Mouse (Mus musculus) embryonic facial prominence, embryonic 11.5 days (tissue): ENCODE data around the gene Olfr1261. TPM values are rescaled to one million over a fixed set of nuclear protein-coding genes. Genes with fewer than 3 reads are reported as not detected.

Source experiments
- ATAC-seq: fragments of 200-750 bp; cut with Nextera tagmentation; replicated peaks from 2 replicates; pipeline ENCODE4 v1.8.0; 2017; ENCODE audit warnings: low read depth; ENCODE audit not compliant: insufficient number of reproducible peaks, low FRiP score, low TSS enrichment
- DNase-seq: peaks from one replicate; pipeline ENCODE4 v3.0.0-alpha.2; 2015; ENCODE audit warnings: low spot score
- H3K27ac ChIP-seq: fragments of 300-500 bp; sonication (generic); replicated peaks from 2 replicates; pipeline ENCODE4 v1.5.1; 2014; ENCODE audit warnings: mild to moderate bottlenecking, low read depth, low read length, control low read depth
- H3K27me3 ChIP-seq: fragments of 300-500 bp; sonication (generic); 2 replicates; pipeline ENCODE4 v1.6.1; 2014; ENCODE audit warnings: mild to moderate bottlenecking, low read length, moderate library complexity, mixed read lengths; ENCODE audit not compliant: control insufficient read depth, insufficient read depth
- H3K36me3 ChIP-seq: fragments of 300-500 bp; sonication (generic); replicated peaks from 2 replicates; pipeline ENCODE4 v1.6.1; 2014; ENCODE audit warnings: low read depth, mild to moderate bottlenecking, low read length, moderate library complexity, mixed read lengths; ENCODE audit not compliant: control insufficient read depth, insufficient read depth
- H3K4me1 ChIP-seq: fragments of 300-500 bp; sonication (generic); 2 replicates; pipeline ENCODE4 v1.6.1; 2014; ENCODE audit warnings: low read length, mixed read lengths; ENCODE audit not compliant: control insufficient read depth, insufficient read depth
- H3K4me2 ChIP-seq: fragments of 300-500 bp; sonication (generic); 2 replicates; pipeline ENCODE4 v1.6.1; 2014; ENCODE audit warnings: low read depth, mild to moderate bottlenecking, control low read depth, low read length, moderate library complexity
- H3K4me3 ChIP-seq: fragments of 300-500 bp; sonication (generic); 2 replicates; pipeline ENCODE4 v1.5.1; 2014; ENCODE audit warnings: low read depth, low read length, control low read depth
- H3K9ac ChIP-seq: fragments of 300-500 bp; sonication (generic); replicated peaks from 2 replicates; pipeline ENCODE4 v1.6.1; 2014; ENCODE audit warnings: mild to moderate bottlenecking, control low read depth, low read length
- H3K9me3 ChIP-seq: fragments of 300-500 bp; sonication (generic); replicated peaks from 2 replicates; pipeline ENCODE4 v1.6.1; 2016; ENCODE audit warnings: mild to moderate bottlenecking, low read length, inconsistent platforms, mixed read lengths; ENCODE audit not compliant: control insufficient read depth
- WGBS: fragments of 180-500 bp; shearing (Covaris S2); extraction: QIAGEN DNeasy Blood & Tissue Kit; methylation state at CpG from one replicate; pipeline ENCODE4 v1.1.7; 2014; 5-methylcytosine and 5-hydroxymethylcytosine counted together
- polyA plus RNA-seq: library from polyadenylated mRNA; unstranded; fragments of >200 nt; fragmentation: Nextera tagmentation; extraction: Ambion mirVana; gene quantifications from 2 replicates; pipeline ENCODE4 v1.2.1, GENCODE M21; 2014

Gene Olfr1261
- polyA plus RNA-seq = not detected in 2 replicates

- DNase-seq (no peak), ATAC-seq (no peak)
- Histone ChIP-seq H3K4me1 (no peaks in the 10 kb centered on the region), H3K36me3 (no peaks in the 10 kb centered on the region), H3K27ac (no peak within 1 kb of the TSS), H3K9me3 (no peaks in the 10 kb centered on the region), H3K27me3 (no peaks in the 10 kb centered on the region), H3K4me3 (no peak within 1 kb of the TSS), H3K9ac (no peak within 1 kb of the TSS), H3K4me2 (no peak within 1 kb of the TSS)
Observed at GRCm38 (mm10) chr2:89990921-89991320, at the start of gene Olfr1261. Gene Olfr1261, plus strand, starts transcription at chr2:89991221.

- Histone ChIP-seq H3K4me1 (no peaks in the 10 kb centered on the region), H3K27ac (no peak within 1 kb of the TSS), H3K9me3 (no peaks in the 10 kb centered on the region), H3K27me3 (no peaks in the 10 kb centered on the region), H3K9ac (no peak within 1 kb of the TSS), H3K4me2 (no peak within 1 kb of the TSS), H3K4me3 (no peak within 1 kb of the TSS), H3K36me3 (no peaks in the 10 kb centered on the region)
- ATAC-seq (no peak), DNase-seq (no peak)
- 80% methylated on average over 5 of the region's 5 CpGs for WGBS
Observed at GRCm38 (mm10) chr2:89948564-89948963, 42.5 kb upstream of the Olfr1261 start, which contains the start of gene Olfr1259. Gene Olfr1259, minus strand, starts transcription at chr2:89948664.

GRCm38 (mm10) chr2:89974184-89974583, 16.8 kb upstream of the Olfr1261 start, which contains the start of gene Olfr1260:
Gene Olfr1260, plus strand, starts transcription at chr2:89974340.
- no peak within 1 kb of the TSS for H3K4me2 ChIP-seq
- H3K4me1 ChIP-seq = no peaks in the 10 kb centered on the region
- H3K9ac ChIP-seq = no peak within 1 kb of the TSS
- no peak for ATAC-seq
- no peaks in the 10 kb centered on the region for H3K36me3 ChIP-seq
- no peaks in the 10 kb centered on the region for H3K27me3 ChIP-seq
- H3K4me3 ChIP-seq = no peak within 1 kb of the TSS
- no peak within 1 kb of the TSS for H3K27ac ChIP-seq
- 84% methylated on average over 2 of the region's 2 CpGs for WGBS
- no peak for DNase-seq
- no peaks in the 10 kb centered on the region for H3K9me3 ChIP-seq

- Histone ChIP-seq H3K36me3 (no peaks in the 10 kb centered on the region), H3K4me1 (no peaks in the 10 kb centered on the region), H3K9ac (no peak overlapping the region), H3K4me2 (no peak overlapping the region), H3K4me3 (no peak overlapping the region), H3K9me3 (no peaks in the 10 kb centered on the region), H3K27me3 (no peaks in the 10 kb centered on the region), H3K27ac (no peak overlapping the region)
- WGBS = 83% methylated on average over 2 of the region's 2 CpGs
- no peak for DNase-seq
- ATAC-seq = no peak
Observed at GRCm38 (mm10) chr2:89977709-89978108, 13.3 kb upstream of the Olfr1261 start.

- H3K4me1 ChIP-seq = no peaks in the 10 kb centered on the region
- no peak within 1 kb of the TSS for H3K4me2 ChIP-seq
- no peaks in the 10 kb centered on the region for H3K27me3 ChIP-seq
- ATAC-seq (no peak), DNase-seq (no peak)
- no peak within 1 kb of the TSS for H3K9ac ChIP-seq
- no peaks in the 10 kb centered on the region for H3K9me3 ChIP-seq
- H3K4me3 ChIP-seq = no peak within 1 kb of the TSS
- H3K36me3 ChIP-seq = no peaks in the 10 kb centered on the region
- H3K27ac ChIP-seq = no peak within 1 kb of the TSS
Observed at GRCm38 (mm10) chr2:89999845-90000244, 8.8 kb downstream of the Olfr1261 start, which contains the start of gene Olfr1262. Gene Olfr1262, plus strand, starts transcription at chr2:90000145.

- WGBS = 79% methylated on average over 2 of the region's 2 CpGs
- H3K4me1 ChIP-seq = no peaks in the 10 kb centered on the region
- H3K4me2 ChIP-seq = no peak within 1 kb of the TSS
- H3K36me3 ChIP-seq = no peaks in the 10 kb centered on the region
- H3K27ac ChIP-seq = no peak within 1 kb of the TSS
- no peak for ATAC-seq
- H3K9me3 ChIP-seq = no peaks in the 10 kb centered on the region
- no peak within 1 kb of the TSS for H3K4me3 ChIP-seq
- H3K9ac ChIP-seq = no peak within 1 kb of the TSS
- DNase-seq = no peak
- H3K27me3 ChIP-seq = no peaks in the 10 kb centered on the region
Observed at GRCm38 (mm10) chr2:90011831-90012230, 20.8 kb downstream of the Olfr1261 start, which contains the start of gene Olfr1263. Gene Olfr1263, plus strand, starts transcription at chr2:90012131.

- no peak for ATAC-seq
Observed at GRCm38 (mm10) chr2:90025477-90025876, 34.5 kb downstream of the Olfr1261 start, which contains the start of gene Olfr1264. Gene Olfr1264, minus strand, starts transcription at chr2:90025577.

GRCm38 (mm10) chr2:90035037-90035436, 44.0 kb downstream of the Olfr1261 start, which contains the start of gene Olfr1265:
Gene Olfr1265, plus strand, starts transcription at chr2:90035337.
- Histone ChIP-seq H3K36me3 (no peaks in the 10 kb centered on the region), H3K27ac (no peak within 1 kb of the TSS), H3K4me3 (no peak within 1 kb of the TSS), H3K4me2 (no peak within 1 kb of the TSS), H3K27me3 (no peaks in the 10 kb centered on the region), H3K9ac (no peak within 1 kb of the TSS), H3K4me1 (no peaks in the 10 kb centered on the region), H3K9me3 (no peaks in the 10 kb centered on the region)
- DNase-seq (no peak), ATAC-seq (no peak)

More at GRCm38 (mm10) chr2:90025477-90025876, 34.5 kb downstream of the Olfr1261 start, which contains the start of gene Olfr1264:
- Histone ChIP-seq H3K4me3 (no peak within 1 kb of the TSS), H3K9me3 (no peaks in the 10 kb centered on the region), H3K4me2 (no peak within 1 kb of the TSS), H3K4me1 (no peaks in the 10 kb centered on the region), H3K9ac (no peak within 1 kb of the TSS), H3K27me3 (no peaks in the 10 kb centered on the region), H3K27ac (no peak within 1 kb of the TSS), H3K36me3 (no peaks in the 10 kb centered on the region)
- DNase-seq = peak; percentile 4
- WGBS = 39% methylated on average over 2 of the region's 2 CpGs
